Mouse (Mus musculus) stomach, postnatal 0 days (tissue): ENCODE measurements around the gene Arhgap22. TPM values are rescaled to one million over a fixed set of nuclear protein-coding genes. Genes with fewer than 3 reads are reported as not detected.

Experiments used
- ATAC-seq: fragments of 200-750 bp; cut with Nextera tagmentation; 2 replicates; pipeline ENCODE4 v1.8.0; 2017; ENCODE audit not compliant: low FRiP score, low TSS enrichment
- DNase-seq: peaks from one replicate; pipeline ENCODE4 v3.0.0-alpha.2; 2016; ENCODE audit warnings: low spot score
- H3K27ac ChIP-seq: fragments of 300-500 bp; sonication (generic); replicated peaks from 2 replicates; pipeline ENCODE4 v1.5.1; 2014; ENCODE audit warnings: mild to moderate bottlenecking, control low read depth
- H3K27me3 ChIP-seq: fragments of 300-500 bp; sonication (generic); 2 replicates; pipeline ENCODE4 v1.6.1; 2014; ENCODE audit warnings: low read length; ENCODE audit not compliant: control insufficient read depth, insufficient read depth
- H3K36me3 ChIP-seq: fragments of 300-500 bp; sonication (generic); 2 replicates; pipeline ENCODE4 v1.6.1; 2014; ENCODE audit warnings: low read length, mixed read lengths; ENCODE audit not compliant: control insufficient read depth, insufficient read depth
- H3K4me1 ChIP-seq: fragments of 300-500 bp; sonication (generic); replicated peaks from 2 replicates; pipeline ENCODE4 v1.6.1; 2014; ENCODE audit warnings: antibody characterized with exemption; ENCODE audit not compliant: control insufficient read depth, insufficient read depth
- H3K4me2 ChIP-seq: fragments of 300-500 bp; sonication (generic); replicated peaks from 2 replicates; pipeline ENCODE4 v1.6.1; 2014; ENCODE audit warnings: low read depth, mild to moderate bottlenecking, control low read depth, moderate library complexity
- H3K4me3 ChIP-seq: fragments of 300-500 bp; sonication (generic); 2 replicates; pipeline ENCODE4 v1.5.1; 2014; ENCODE audit warnings: low read depth, low read length, control low read depth
- H3K9ac ChIP-seq: fragments of 300-500 bp; sonication (generic); 2 replicates; pipeline ENCODE4 v1.6.1; 2014; ENCODE audit warnings: mild to moderate bottlenecking, low read length, control low read depth, mixed read lengths
- H3K9me3 ChIP-seq: fragments of 300-500 bp; sonication (generic); 2 replicates; pipeline ENCODE4 v1.6.1; 2016; ENCODE audit warnings: low read length; ENCODE audit not compliant: control insufficient read depth
- CTCF ChIP-seq: IDR thresholded peaks from 2 replicates; pipeline ENCODE4 v1.5.1; 2016; ENCODE audit warnings: antibody characterized with exemption, low read depth, mild to moderate bottlenecking, moderate library complexity
- EP300 ChIP-seq: optimal IDR thresholded peaks from 2 replicates; pipeline ENCODE3; 2016; ENCODE audit warnings: antibody characterized with exemption
- WGBS: fragments of 180-500 bp; shearing (Covaris S2); extraction: QIAGEN DNeasy Blood & Tissue Kit; methylation state at CpG from one replicate; pipeline ENCODE4 v1.1.7; 2014; 5-methylcytosine and 5-hydroxymethylcytosine counted together
- polyA plus RNA-seq: library from polyadenylated mRNA; unstranded; fragments of >200 nt; fragmentation: Nextera tagmentation; extraction: Ambion mirVana; gene quantifications from 2 replicates; pipeline ENCODE4 v1.2.1, GENCODE M21; 2015

Arhgap22 gene
- polyA plus RNA-seq, 1 experiment from 2014 or later = 6.5 TPM

DNA sequence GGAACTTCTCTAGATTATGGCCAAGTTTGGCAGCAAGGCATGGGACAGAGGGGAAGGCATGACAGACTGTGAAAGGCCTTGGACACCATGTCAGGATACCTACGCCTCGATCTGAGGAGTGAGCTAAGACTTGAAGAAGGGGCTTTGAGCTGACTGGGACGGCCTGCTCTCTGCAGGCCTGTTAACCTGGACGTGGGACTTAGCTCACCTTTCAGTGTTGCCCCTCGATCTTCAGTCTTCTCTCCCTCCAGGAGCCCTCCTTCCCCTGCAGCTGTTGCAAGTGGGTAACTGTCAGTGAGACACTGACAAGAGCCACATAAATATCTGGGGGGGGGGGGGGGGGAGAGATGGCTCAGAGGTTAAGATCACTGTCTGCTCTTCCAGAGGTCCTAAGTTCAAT is 34.9 kb downstream of the Arhgap22 start:
- no peaks in the 10 kb centered on the region for H3K36me3 ChIP-seq
- no peak for DNase-seq
- H3K9me3 ChIP-seq = no peaks in the 10 kb centered on the region
- H3K4me1 ChIP-seq = peaks cover 4% of the 10 kb centered on the region; the same call in 1 of the 2 replicates
- no peak overlapping the region for H3K9ac ChIP-seq
- TF ChIP-seq EP300 (no peak), CTCF (no peak)
- WGBS = 86% methylated on average over 5 of the region's 5 CpGs
- H3K4me3 ChIP-seq = no peak overlapping the region
- H3K4me2 ChIP-seq = no peak overlapping the region
- ATAC-seq = no peak
- H3K27ac ChIP-seq = no peak overlapping the region
- H3K27me3 ChIP-seq = no peaks in the 10 kb centered on the region

DNA sequence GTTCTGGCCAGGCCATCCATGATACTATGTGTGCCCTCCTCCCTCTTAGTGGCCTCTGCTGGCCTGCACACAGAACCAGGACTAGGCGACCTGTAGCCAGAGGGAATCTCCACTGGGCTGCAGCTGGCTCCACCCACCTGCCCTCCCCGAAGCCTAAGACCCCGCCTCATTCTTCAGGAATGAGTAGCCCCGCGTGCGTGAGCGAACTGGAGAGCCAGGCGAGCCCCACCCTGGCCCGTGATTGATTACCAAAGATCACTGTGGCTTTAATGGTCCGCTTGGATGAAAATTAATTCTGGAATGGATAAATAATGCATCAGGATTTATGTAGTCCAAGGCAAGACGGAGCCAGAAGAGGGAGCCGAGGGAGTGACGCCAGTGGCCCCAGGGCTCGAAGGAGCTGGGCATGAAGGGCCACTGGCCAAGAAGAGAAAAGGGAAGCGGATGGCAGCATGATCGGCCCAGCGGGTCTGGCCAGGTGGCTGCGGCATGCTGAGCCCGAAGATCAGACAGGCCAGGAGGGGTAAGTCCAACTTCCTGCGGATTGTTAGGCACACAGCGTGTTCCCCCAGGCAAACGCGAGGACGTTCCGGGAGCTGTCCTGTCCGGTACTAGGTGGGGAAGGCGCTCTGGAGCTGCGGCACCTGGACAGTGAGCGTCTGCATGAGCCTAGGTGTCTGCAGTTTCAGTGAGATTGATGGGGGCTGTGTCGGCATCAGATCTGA is 36.6 kb downstream of the Arhgap22 start:
- TF ChIP-seq CTCF (0 out of 2 replicates have a peak, but pooled peaks have one; percentile 11), EP300 (no peak)
- 3% methylated on average over 30 of the region's 30 CpGs for WGBS
- Histone ChIP-seq H3K4me1 (peaks cover 4% of the 10 kb centered on the region; the same call in 1 of the 2 replicates), H3K27me3 (no peaks in the 10 kb centered on the region), H3K9me3 (no peaks in the 10 kb centered on the region), H3K27ac (no peak overlapping the region), H3K9ac (peak overlapping the region; percentile 47; the same call in 1 of the 2 replicates), H3K4me3 (peak overlapping the region; percentile 32), H3K36me3 (no peaks in the 10 kb centered on the region), H3K4me2 (peak overlapping the region; percentile 60)
- ATAC-seq (peak; percentile 77), DNase-seq (peak; percentile 63)

DNA sequence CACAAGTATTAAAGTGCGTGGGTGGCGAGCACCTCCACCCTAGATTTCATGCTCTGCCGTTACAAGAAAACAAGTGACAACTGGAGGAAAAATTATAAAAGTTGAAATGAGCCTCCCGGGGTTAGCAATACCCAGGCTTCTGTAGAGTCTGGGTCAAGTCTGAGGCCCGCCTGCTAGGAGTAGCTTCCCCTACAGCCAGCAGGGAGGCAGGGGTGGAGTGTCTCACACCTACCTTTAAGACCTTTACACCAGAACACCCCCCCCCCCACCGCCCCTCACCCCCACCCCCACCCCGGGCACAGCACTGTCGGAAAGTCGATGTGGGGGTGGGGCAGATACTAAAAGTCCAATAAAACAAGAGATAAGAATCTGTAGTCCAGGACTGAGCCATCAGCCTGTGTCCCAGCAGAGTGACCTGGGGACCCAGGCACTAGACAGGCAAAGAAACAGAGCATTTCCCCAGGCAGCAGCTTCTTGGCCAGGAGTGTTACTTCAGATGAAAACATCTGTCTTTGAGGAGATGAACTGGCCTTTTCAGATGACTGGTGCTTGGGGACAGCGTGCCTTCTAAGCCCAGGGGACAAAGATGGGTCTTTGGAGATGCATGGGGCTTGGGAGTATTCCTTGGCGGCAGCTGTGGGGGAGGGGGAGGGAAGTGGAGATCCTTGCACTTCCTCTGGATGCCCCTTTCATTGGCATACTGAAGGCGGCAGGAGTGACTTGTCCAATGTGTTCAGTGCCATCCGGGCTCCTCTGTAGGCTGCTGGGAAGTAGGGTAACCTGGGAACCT is 37.3 kb downstream of the Arhgap22 start:
- ATAC-seq (no peak), DNase-seq (no peak)
- Histone ChIP-seq H3K4me2 (peak overlapping the region; percentile 60), H3K4me1 (peaks cover 4% of the 10 kb centered on the region; the same call in 1 of the 2 replicates), H3K27me3 (no peaks in the 10 kb centered on the region), H3K36me3 (no peaks in the 10 kb centered on the region), H3K9me3 (no peaks in the 10 kb centered on the region), H3K27ac (no peak overlapping the region), H3K9ac (peak overlapping the region; percentile 47; the same call in 1 of the 2 replicates), H3K4me3 (peak overlapping the region; percentile 32)
- 18% methylated on average over 13 of the region's 13 CpGs for WGBS
- TF ChIP-seq EP300 (no peak), CTCF (no peak)

DNA sequence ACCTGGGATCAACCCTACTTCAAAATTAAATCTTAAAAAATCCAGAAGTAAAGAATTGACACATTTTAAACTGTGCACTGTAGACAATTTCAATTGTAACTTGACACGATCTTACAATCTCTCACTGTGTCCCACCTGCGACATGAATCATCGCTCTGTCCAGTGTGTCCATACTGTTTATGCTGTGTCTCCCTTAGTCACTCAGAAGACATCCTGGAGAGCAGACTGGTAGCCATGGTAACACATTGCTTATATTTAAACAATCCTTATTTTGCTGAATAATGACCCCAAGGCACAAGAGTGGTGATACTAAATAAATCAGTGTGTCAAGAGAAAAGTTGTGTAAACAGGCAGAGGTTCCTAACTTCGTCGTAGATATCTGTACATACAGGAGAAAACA is 44.4 kb downstream of the Arhgap22 start:
- no peak overlapping the region for H3K4me3 ChIP-seq
- ATAC-seq = no peak
- H3K36me3 ChIP-seq = no peaks in the 10 kb centered on the region
- no peak overlapping the region for H3K27ac ChIP-seq
- H3K9ac ChIP-seq = no peak overlapping the region
- no peaks in the 10 kb centered on the region for H3K4me1 ChIP-seq
- no peaks in the 10 kb centered on the region for H3K9me3 ChIP-seq
- no peak for DNase-seq
- 37% methylated on average over 5 of the region's 5 CpGs for WGBS
- H3K27me3 ChIP-seq = no peaks in the 10 kb centered on the region
- no peak for TF ChIP-seq CTCF
- no peak for TF ChIP-seq EP300
- H3K4me2 ChIP-seq = no peak overlapping the region

DNA sequence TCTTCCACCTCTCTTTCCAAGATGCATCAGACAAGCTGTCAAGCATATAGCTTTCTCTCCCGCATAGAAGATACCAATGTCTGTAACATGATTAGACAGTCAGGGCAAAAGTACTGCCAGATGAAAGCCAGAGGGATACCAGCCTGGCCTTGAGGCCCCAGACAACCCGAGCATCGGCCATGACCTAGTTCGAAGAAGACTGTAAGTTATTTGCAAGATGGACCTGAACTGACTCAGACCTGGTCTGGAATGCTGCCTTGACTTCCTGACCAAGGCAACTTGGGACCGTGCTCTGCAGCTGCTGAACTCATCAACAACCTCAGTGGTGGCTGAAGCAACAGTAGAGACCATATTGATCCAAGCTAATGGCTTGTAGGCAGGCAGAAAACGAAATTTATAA is 46.3 kb downstream of the Arhgap22 start:
- Histone ChIP-seq H3K27me3 (no peaks in the 10 kb centered on the region), H3K4me1 (no peaks in the 10 kb centered on the region), H3K4me3 (no peak overlapping the region), H3K9ac (no peak overlapping the region), H3K9me3 (no peaks in the 10 kb centered on the region), H3K36me3 (no peaks in the 10 kb centered on the region), H3K4me2 (no peak overlapping the region), H3K27ac (no peak overlapping the region)
- DNase-seq (no peak), ATAC-seq (no peak)
- 82% methylated on average over 6 of the region's 6 CpGs for whole genome bisulfite sequencing
- TF ChIP-seq EP300 (no peak), CTCF (no peak)

DNA sequence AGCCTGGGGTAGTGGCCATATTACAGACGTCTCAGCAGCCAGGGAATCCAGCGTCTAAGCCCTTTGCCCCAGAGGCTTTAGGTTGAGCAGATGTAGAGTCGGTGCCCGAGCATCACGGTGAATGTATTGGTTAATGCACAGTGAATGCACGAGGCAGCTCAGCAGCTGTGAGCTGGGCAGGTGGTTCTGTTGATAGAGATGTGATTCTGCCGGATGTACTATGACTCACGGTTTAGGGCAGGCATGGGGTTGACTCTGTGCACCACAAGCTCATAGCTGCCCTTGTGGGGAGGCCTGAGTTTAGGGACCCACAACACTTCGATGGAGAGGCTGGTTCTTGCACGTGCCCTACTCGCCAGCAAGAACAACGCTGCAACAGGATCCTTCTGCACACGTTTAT is 51.0 kb downstream of the Arhgap22 start:
- no peaks in the 10 kb centered on the region; the same call in 1 of the 2 replicates for H3K9me3 ChIP-seq
- TF ChIP-seq EP300 (no peak), CTCF (no peak)
- H3K4me2 ChIP-seq = no peak overlapping the region
- no peaks in the 10 kb centered on the region for H3K36me3 ChIP-seq
- ATAC-seq (no peak), DNase-seq (no peak)
- H3K27ac ChIP-seq = no peak overlapping the region
- 88% methylated on average over 13 of the region's 13 CpGs for WGBS
- H3K4me1 ChIP-seq = no peaks in the 10 kb centered on the region
- no peak overlapping the region for H3K9ac ChIP-seq
- H3K27me3 ChIP-seq = no peaks in the 10 kb centered on the region
- no peak overlapping the region for H3K4me3 ChIP-seq
